Mouse (Mus musculus): ENCODE data around the gene Lrp1. TPM values are rescaled to one million over a fixed set of nuclear protein-coding genes. Genes with fewer than 3 reads are reported as not detected.
A peak's percentile ranks its signal among the peaks of the same experiment; 100 is the strongest.

The Lrp1 gene
- polyA plus RNA-seq, 1 experiment from 2014 or later: 92.1 TPM

- H3K36me3 ChIP-seq (ENCODE audit: control insufficient read depth, insufficient read depth, low read length): peaks cover 3% of the 10 kb centered on the region; the same call in 1 of the 2 replicates
- DNase-seq (ENCODE audit: low spot score) (no peak), ATAC-seq (replicated peaks; ENCODE audit: low FRiP score, low TSS enrichment, low read depth) (no peak)
- peaks cover 86% of the 10 kb centered on the region for H3K27me3 ChIP-seq (replicated peaks; ENCODE audit: control insufficient read depth, insufficient read depth, low read length)
- no peaks in the 10 kb centered on the region for H3K9me3 ChIP-seq (ENCODE audit: control insufficient read depth, low read length)
- peak overlapping the region; percentile 93 for H3K4me2 ChIP-seq (ENCODE audit: low read length)
- 4% methylated on average over 7 of the region's 7 CpGs for WGBS
- H3K4me1 ChIP-seq (replicated peaks; ENCODE audit: control insufficient read depth, insufficient read depth, low read length): peaks cover 40% of the 10 kb centered on the region
- no peak overlapping the region for H3K27ac ChIP-seq (ENCODE audit: low read depth)
- peak overlapping the region; percentile 46 for H3K4me3 ChIP-seq (ENCODE audit: low read depth, low read length)
- no peak overlapping the region; the same call in 1 of the 2 replicates for H3K9ac ChIP-seq (ENCODE audit: low read length)
These were observed 108.7 kb downstream of the Lrp1 start for GRCm38 (mm10) chr10:127512307-127512666.

GRCm38 (mm10) chr10:127511634-127512306 lies 109.2 kb downstream of the Lrp1 start:
- Histone ChIP-seq H3K27me3 (replicated peaks; ENCODE audit: control insufficient read depth, insufficient read depth, low read length) (peaks cover 91% of the 10 kb centered on the region), H3K4me2 (ENCODE audit: low read length) (peak overlapping the region; percentile 93), H3K9me3 (ENCODE audit: control insufficient read depth, low read length) (no peaks in the 10 kb centered on the region), H3K9ac (ENCODE audit: low read length) (peak overlapping the region; percentile 41), H3K36me3 (ENCODE audit: control insufficient read depth, insufficient read depth, low read length) (no peaks in the 10 kb centered on the region), H3K4me3 (ENCODE audit: low read depth, low read length) (peak overlapping the region; percentile 46), H3K27ac (ENCODE audit: low read depth) (no peak overlapping the region; the same call in 1 of the 2 replicates), H3K4me1 (replicated peaks; ENCODE audit: control insufficient read depth, insufficient read depth, low read length) (peaks cover 36% of the 10 kb centered on the region)
- under 1% methylated on average over 37 of the region's 46 CpGs for WGBS
- no peak for DNase-seq (ENCODE audit: low spot score)
- no peak for ATAC-seq (replicated peaks; ENCODE audit: low FRiP score, low TSS enrichment, low read depth)

DNA sequence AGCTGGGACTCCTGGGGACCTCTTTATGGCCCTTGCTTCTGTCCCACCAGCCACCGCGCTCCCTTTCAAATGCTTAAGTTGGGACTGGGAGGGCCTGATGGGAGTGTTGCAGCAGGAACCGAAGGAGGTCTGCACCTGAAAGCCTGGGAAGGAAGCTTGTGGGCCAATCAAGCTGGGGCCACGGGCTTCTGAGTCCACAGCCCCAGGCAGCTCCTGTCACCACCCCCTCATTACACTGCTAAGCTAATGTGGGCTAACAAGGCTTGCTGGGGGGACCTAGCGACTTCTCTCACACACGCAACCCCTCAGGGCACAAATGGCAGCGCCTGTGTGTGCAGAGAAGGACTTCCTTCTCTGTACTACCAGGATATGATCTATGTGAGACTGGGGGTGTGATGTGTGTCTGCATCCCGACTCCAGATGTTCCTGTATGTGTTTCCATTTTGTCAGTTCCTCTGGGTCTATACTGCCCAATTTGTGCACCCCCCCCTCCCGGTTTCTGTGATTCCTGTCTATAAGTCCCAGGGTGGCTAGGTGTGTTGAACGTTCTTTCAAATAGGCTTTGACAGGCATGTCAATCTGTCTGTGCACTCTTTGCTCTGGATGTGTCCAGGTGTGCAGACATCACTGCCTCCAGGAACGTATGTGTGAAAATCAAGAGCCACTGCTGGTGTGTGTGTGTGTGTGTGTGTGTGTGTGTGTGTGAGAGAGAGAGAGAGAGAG lies 109.9 kb downstream of the Lrp1 start:
- Histone ChIP-seq H3K9me3 (ENCODE audit: control insufficient read depth, low read length) (no peaks in the 10 kb centered on the region), H3K4me1 (replicated peaks; ENCODE audit: control insufficient read depth, insufficient read depth, low read length) (peaks cover 29% of the 10 kb centered on the region), H3K4me2 (ENCODE audit: low read length) (peak overlapping the region; percentile 93), H3K27me3 (replicated peaks; ENCODE audit: control insufficient read depth, insufficient read depth, low read length) (peaks cover 87% of the 10 kb centered on the region), H3K27ac (ENCODE audit: low read depth) (no peak overlapping the region), H3K4me3 (ENCODE audit: low read depth, low read length) (peak overlapping the region; percentile 46; the same call in 1 of the 2 replicates), H3K36me3 (ENCODE audit: control insufficient read depth, insufficient read depth, low read length) (no peaks in the 10 kb centered on the region), H3K9ac (ENCODE audit: low read length) (no peak overlapping the region)
- DNase-seq (ENCODE audit: low spot score) (peak; percentile 64), ATAC-seq (replicated peaks; ENCODE audit: low FRiP score, low TSS enrichment, low read depth) (no peak)
- 10% methylated on average over 11 of the region's 11 CpGs for WGBS

GRCm38 (mm10) chr10:127509837-127510701 lies 110.9 kb downstream of the Lrp1 start:
- Histone ChIP-seq H3K4me3 (ENCODE audit: low read depth, low read length) (no peak overlapping the region), H3K9me3 (ENCODE audit: control insufficient read depth, low read length) (no peaks in the 10 kb centered on the region), H3K36me3 (ENCODE audit: control insufficient read depth, insufficient read depth, low read length) (peaks cover 7% of the 10 kb centered on the region; the same call in 1 of the 2 replicates), H3K4me2 (ENCODE audit: low read length) (peak overlapping the region; percentile 57; the same call in 1 of the 2 replicates), H3K9ac (ENCODE audit: low read length) (no peak overlapping the region), H3K27ac (ENCODE audit: low read depth) (peak overlapping the region; percentile 22; the same call in 1 of the 2 replicates), H3K4me1 (replicated peaks; ENCODE audit: control insufficient read depth, insufficient read depth, low read length) (peaks cover 25% of the 10 kb centered on the region), H3K27me3 (replicated peaks; ENCODE audit: control insufficient read depth, insufficient read depth, low read length) (peaks cover 78% of the 10 kb centered on the region)
- 17% methylated on average over 17 of the region's 17 CpGs for WGBS
- DNase-seq (ENCODE audit: low spot score) (peak; percentile 60), ATAC-seq (replicated peaks; ENCODE audit: low FRiP score, low TSS enrichment, low read depth) (no peak)

DNA sequence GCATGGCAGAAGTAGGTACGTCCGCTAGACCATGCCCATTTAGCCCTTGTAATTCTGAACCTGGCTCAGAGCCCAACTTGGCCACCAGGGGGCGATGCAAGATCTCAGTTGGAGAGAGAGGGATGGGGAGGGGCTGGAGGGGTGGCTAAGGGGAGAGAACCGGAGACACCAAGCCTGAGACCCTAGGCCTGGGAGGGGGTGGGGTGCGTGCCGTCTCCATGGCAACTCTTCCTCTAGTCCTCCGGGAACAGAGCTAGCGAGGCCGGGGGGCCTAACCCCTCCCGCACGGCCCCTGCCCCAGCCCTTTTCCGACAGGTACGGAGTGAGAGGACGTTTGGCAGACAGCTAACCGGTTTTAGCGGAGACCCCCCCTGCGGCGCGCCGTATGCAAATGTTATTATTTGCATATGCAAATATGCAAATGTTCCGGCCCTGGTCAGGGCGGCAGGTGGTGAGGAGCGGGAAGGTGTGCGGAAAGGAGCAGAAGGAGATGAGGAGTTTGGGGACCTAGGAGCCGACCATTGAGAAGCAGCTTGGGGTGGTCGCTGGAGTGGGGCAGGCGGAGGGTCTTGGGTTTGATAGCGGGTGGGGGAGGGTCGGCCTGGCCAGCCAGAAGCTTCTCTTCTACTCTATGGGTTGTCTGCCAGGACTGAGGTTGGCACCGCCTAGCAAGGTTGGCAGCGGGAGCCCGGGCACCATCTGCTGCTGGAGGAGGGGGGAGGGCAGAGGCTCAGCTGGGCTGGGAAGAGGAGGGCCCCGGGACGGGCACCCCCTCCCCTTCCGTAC lies 111.7 kb downstream of the Lrp1 start:
- ATAC-seq (replicated peaks; ENCODE audit: low FRiP score, low TSS enrichment, low read depth): peak; percentile 56
- Histone ChIP-seq H3K9me3 (ENCODE audit: control insufficient read depth, low read length) (no peaks in the 10 kb centered on the region), H3K27ac (ENCODE audit: low read depth) (0 out of 2 replicates have a peak overlapping the region, but pooled peaks have one; percentile 22), H3K36me3 (ENCODE audit: control insufficient read depth, insufficient read depth, low read length) (peaks cover 8% of the 10 kb centered on the region; the same call in 1 of the 2 replicates), H3K4me2 (ENCODE audit: low read length) (peak overlapping the region; percentile 57), H3K4me3 (ENCODE audit: low read depth, low read length) (peak overlapping the region; percentile 32), H3K4me1 (replicated peaks; ENCODE audit: control insufficient read depth, insufficient read depth, low read length) (peaks cover 21% of the 10 kb centered on the region), H3K9ac (ENCODE audit: low read length) (no peak overlapping the region), H3K27me3 (replicated peaks; ENCODE audit: control insufficient read depth, insufficient read depth, low read length) (peaks cover 70% of the 10 kb centered on the region)
- DNase-seq (ENCODE audit: low spot score): peak; percentile 99
- 2% methylated on average over 33 of the region's 35 CpGs for WGBS

DNA sequence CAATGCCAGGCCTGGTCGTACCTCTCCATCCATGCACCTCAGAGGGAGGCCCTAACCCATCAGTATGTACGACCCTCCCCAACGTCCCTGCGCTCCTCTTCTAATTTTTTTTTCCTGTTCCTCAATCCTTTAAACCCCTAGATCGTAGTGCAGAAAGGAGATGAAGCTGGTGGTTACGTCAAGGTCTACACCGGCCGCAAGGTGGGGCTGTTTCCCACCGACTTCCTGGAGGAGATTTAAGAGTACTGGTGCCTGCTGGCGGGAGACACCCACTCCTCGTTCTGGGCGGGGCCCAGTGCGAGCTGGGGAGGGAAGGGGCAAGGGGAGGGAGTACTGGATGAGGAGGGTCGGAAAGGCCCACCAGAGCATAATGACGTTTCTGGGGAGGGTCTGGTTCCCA lies 112.7 kb downstream of the Lrp1 start:
- H3K4me2 ChIP-seq (ENCODE audit: low read length): peak overlapping the region; percentile 57
- peaks cover 8% of the 10 kb centered on the region; the same call in 1 of the 2 replicates for H3K36me3 ChIP-seq (ENCODE audit: control insufficient read depth, insufficient read depth, low read length)
- ATAC-seq (replicated peaks; ENCODE audit: low FRiP score, low TSS enrichment, low read depth) (0 out of 2 replicates have a peak, but pooled peaks have one; percentile 1), DNase-seq (ENCODE audit: low spot score) (peak; percentile 92)
- H3K4me1 ChIP-seq (replicated peaks; ENCODE audit: control insufficient read depth, insufficient read depth, low read length): peaks cover 11% of the 10 kb centered on the region
- H3K27me3 ChIP-seq (replicated peaks; ENCODE audit: control insufficient read depth, insufficient read depth, low read length): peaks cover 60% of the 10 kb centered on the region
- no peak overlapping the region for H3K4me3 ChIP-seq (ENCODE audit: low read depth, low read length)
- H3K9me3 ChIP-seq (ENCODE audit: control insufficient read depth, low read length): no peaks in the 10 kb centered on the region
- H3K9ac ChIP-seq (ENCODE audit: low read length): no peak overlapping the region
- no peak overlapping the region for H3K27ac ChIP-seq (ENCODE audit: low read depth)
- WGBS: 4% methylated on average over 15 of the region's 15 CpGs

- Histone ChIP-seq H3K27ac (ENCODE audit: low read depth) (no peak within 1 kb of the TSS), H3K4me3 (ENCODE audit: low read depth, low read length) (no peak within 1 kb of the TSS), H3K4me2 (ENCODE audit: low read length) (no peak within 1 kb of the TSS), H3K9ac (ENCODE audit: low read length) (no peak within 1 kb of the TSS), H3K9me3 (ENCODE audit: control insufficient read depth, low read length) (no peaks in the 10 kb centered on the region), H3K36me3 (ENCODE audit: control insufficient read depth, insufficient read depth, low read length) (peaks cover 54% of the 10 kb centered on the region), H3K27me3 (replicated peaks; ENCODE audit: control insufficient read depth, insufficient read depth, low read length) (no peaks in the 10 kb centered on the region), H3K4me1 (replicated peaks; ENCODE audit: control insufficient read depth, insufficient read depth, low read length) (no peaks in the 10 kb centered on the region)
- WGBS: 67% methylated on average over 13 of the region's 13 CpGs
- ATAC-seq (replicated peaks; ENCODE audit: low FRiP score, low TSS enrichment, low read depth): no peak
- no peak for DNase-seq (ENCODE audit: low spot score)
These were observed 119.8 kb downstream of the Lrp1 start, which contains the start of gene Stac3 for GRCm38 (mm10) chr10:127500894-127501893. Gene Stac3, plus strand, starts transcription at chr10:127501686.

Data from intestine, embryonic 14.5 days (tissue).